9 mouse cellular contexts compared by ENCODE assay signal in the genomic region with DNA sequence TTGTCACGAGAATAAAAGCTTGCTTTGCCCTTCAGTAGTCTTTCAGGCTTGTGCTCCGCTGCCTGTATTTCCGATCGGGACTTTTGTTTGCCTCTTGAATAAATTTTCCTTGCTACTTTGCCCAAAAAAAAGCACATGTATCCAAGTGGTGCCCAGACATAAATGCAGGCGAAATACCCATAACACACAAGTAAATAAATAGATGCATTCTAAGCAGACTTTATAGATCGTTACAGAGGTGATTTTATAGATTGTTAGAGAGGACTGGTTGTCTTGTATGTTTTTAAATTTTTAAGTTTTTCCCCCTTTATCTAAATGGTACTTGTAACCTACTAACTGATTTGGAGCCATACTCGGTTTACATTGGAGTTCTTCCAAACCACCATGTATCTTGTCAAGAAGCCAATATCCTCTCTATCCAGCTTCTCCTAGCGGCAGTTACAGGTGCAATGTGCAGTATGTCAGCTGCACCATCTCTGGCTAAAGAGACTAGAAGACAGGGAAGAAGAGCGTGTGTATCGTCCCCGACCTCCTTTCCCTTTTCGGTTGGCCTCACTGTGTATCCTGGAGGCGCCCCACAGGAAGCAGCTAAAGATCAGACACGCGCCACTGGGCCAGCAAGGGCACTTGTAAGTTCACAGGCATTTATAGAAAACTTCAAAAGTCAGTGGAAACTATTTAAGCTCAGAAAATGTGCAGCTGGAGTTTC. TPM values are rescaled to one million over a fixed set of nuclear protein-coding genes. Genes with fewer than 3 reads are reported as not detected.
DNase-seq lines count a peak whose midpoint lies in the region; ATAC-seq lines count a peak whose summit lies in the region.
"Had no signal": no experiment of that assay in that cellular context is flagged by ENCODE, and none has a peak within 500 bp of the region (broad histone marks: within the 10 kb centered on the region; RNA-seq: fewer than 3 reads in every experiment).

No protein-coding gene starts in this region.

- H3K27ac ChIP-seq in heart, embryonic 10.5 days: no peak overlapping the region
- H3K27ac ChIP-seq in liver, embryonic 16.5 days (ENCODE audit: low read length): no peak overlapping the region

- peak; percentile 67 for ATAC-seq in inflammation-experienced regulatory T-cells, adult 6 months
- 0 out of 2 replicates have a peak, but pooled peaks have one; percentile 21 for ATAC-seq in liver, embryonic 16.5 days (ENCODE audit: low read depth)

- peaks cover 11% of the 10 kb centered on the region for H3K4me1 ChIP-seq in heart, embryonic 10.5 days
- peaks cover 11% of the 10 kb centered on the region for H3K4me1 ChIP-seq in liver, embryonic 16.5 days (ENCODE audit: control insufficient read depth, low read depth, low read length)

- peak overlapping the region; percentile 0 for H3K4me2 ChIP-seq in liver, embryonic 16.5 days (ENCODE audit: low read depth, low read length)

- intact Hi-C loops in heart, postnatal 14 days (cut with DNase I): no loop called here

- H3K27me3 ChIP-seq in heart, embryonic 10.5 days (ENCODE audit: insufficient read depth, poor library complexity, severe bottlenecking): no peaks in the 10 kb centered on the region
- H3K27me3 ChIP-seq in liver, embryonic 16.5 days (ENCODE audit: control insufficient read depth, insufficient read depth, low read depth, low read length): no peaks in the 10 kb centered on the region

- H3K9ac ChIP-seq in liver, embryonic 16.5 days (ENCODE audit: low read depth, low read length): no peak overlapping the region

- no peak overlapping the region for H3K4me3 ChIP-seq in heart, embryonic 10.5 days
- no peak overlapping the region for H3K4me3 ChIP-seq in liver, embryonic 16.5 days (ENCODE audit: low read depth, low read length)
- H3K4me3 ChIP-seq: myocyte had no signal

- peak; percentile 68 for DNase-seq in heart, embryonic 10.5 days (ENCODE audit: low spot score)
- DNase-seq in heart, postnatal 14 days: no peak
- DNase-seq in Muller cell, postnatal 12 days (ENCODE audit: inconsistent ontology term): peak; percentile 62
- DNase-seq in thymus, postnatal 36 days: peak; percentile 49 to 60
- DNase-seq in ovary, postnatal 14 days (ENCODE audit: low spot score): no peak
- no peak for DNase-seq in right cerebral cortex, postnatal 14 days

- WGBS in heart, embryonic 10.5 days: 73% methylated on average over 15 of the region's 15 CpGs
- 45% methylated on average over 15 of the region's 15 CpGs for WGBS in liver, embryonic 16.5 days (ENCODE audit: insufficient replicate concordance)

- peaks cover 3% of the 10 kb centered on the region; the same call in 1 of the 2 replicates for H3K36me3 ChIP-seq in heart, embryonic 10.5 days
- H3K36me3 ChIP-seq in liver, embryonic 16.5 days (ENCODE audit: control insufficient read depth, insufficient read depth): no peaks in the 10 kb centered on the region

- no peaks in the 10 kb centered on the region for H3K9me3 ChIP-seq in heart, embryonic 10.5 days
- H3K9me3 ChIP-seq in liver, embryonic 16.5 days (replicated peaks; ENCODE audit: control insufficient read depth, low read length): no peaks in the 10 kb centered on the region

RNA-seq across cellular contexts. Expression of gene 9530077C05Rik, which starts 18.4 kb away (rescaled TPM):
- 3.3 and 4.6 TPM in 2 replicates for polyA plus RNA-seq in heart, embryonic 10.5 days (2016; fragmentation: Nextera tagmentation; extraction: Ambion mirVana)
- under 1 TPM; 0.39 to 0.55 TPM for total RNA-seq in heart, postnatal 14 days (2021)
- polyA plus RNA-seq in inflammation-experienced regulatory T-cells, adult 6 months (2017; shearing (Covaris generic)): 1 to 10 TPM; 1.4 to 2.3 (median 1.6) TPM
- polyA plus RNA-seq in liver, embryonic 16.5 days (2015; fragmentation: Nextera tagmentation; extraction: Ambion mirVana): 1.2 and 1.3 TPM in 2 replicates

RNA-seq across cellular contexts. Expression of gene Gm17545, which starts 24.4 kb away (rescaled TPM):
- polyA plus RNA-seq in heart, embryonic 10.5 days (2016; fragmentation: Nextera tagmentation; extraction: Ambion mirVana): not detected in 2 replicates
- not detected for total RNA-seq in heart, postnatal 14 days (2021)
- polyA plus RNA-seq in inflammation-experienced regulatory T-cells, adult 6 months (2017; shearing (Covaris generic)): not detected
- polyA plus RNA-seq in liver, embryonic 16.5 days (2015; fragmentation: Nextera tagmentation; extraction: Ambion mirVana): not detected in 2 replicates
- polyA plus RNA-seq: myocyte had no signal

RNA-seq across cellular contexts. Expression of gene Rp9, which starts 39.9 kb away (rescaled TPM):
- polyA plus RNA-seq in heart, embryonic 10.5 days (2016; fragmentation: Nextera tagmentation; extraction: Ambion mirVana): 37.8 and 52.6 TPM in 2 replicates
- 10 to 100 TPM; 39.4 to 39.5 TPM for total RNA-seq in heart, postnatal 14 days (2021)
- 10 to 100 TPM; 19.6 to 37.9 (median 37.9) TPM for polyA plus RNA-seq in inflammation-experienced regulatory T-cells, adult 6 months (2017; shearing (Covaris generic))
- polyA plus RNA-seq in liver, embryonic 16.5 days (2015; fragmentation: Nextera tagmentation; extraction: Ambion mirVana): 25.1 and 25.3 TPM in 2 replicates

RNA-seq across cellular contexts. Expression of gene Anln, which starts 40.7 kb away (rescaled TPM):
- polyA plus RNA-seq in heart, embryonic 10.5 days (2016; fragmentation: Nextera tagmentation; extraction: Ambion mirVana): 45.7 and 56.3 TPM in 2 replicates
- total RNA-seq in heart, postnatal 14 days (2021): 1 to 10 TPM; 6.0 to 9.2 TPM
- polyA plus RNA-seq in inflammation-experienced regulatory T-cells, adult 6 months (2017; shearing (Covaris generic)): 10 to 100 TPM in 1 of 3 experiments, 1 to 10 TPM in 1, under 1 TPM in 1; 0.87 to 12.0 (median 1.3) TPM
- polyA plus RNA-seq in liver, embryonic 16.5 days (2015; fragmentation: Nextera tagmentation; extraction: Ambion mirVana): 29.7 and 29.9 TPM in 2 replicates

RNA-seq across cellular contexts. Expression of gene Bbs9, which starts 45.8 kb away (rescaled TPM):
- 6.7 and 7.2 TPM in 2 replicates for polyA plus RNA-seq in heart, embryonic 10.5 days (2016; fragmentation: Nextera tagmentation; extraction: Ambion mirVana)
- 10 to 100 TPM; 13.1 to 14.0 TPM for total RNA-seq in heart, postnatal 14 days (2021)
- 10 to 100 TPM in 2 of 3 experiments, 1 to 10 TPM in 1; 9.0 to 16.0 (median 12.0) TPM for polyA plus RNA-seq in inflammation-experienced regulatory T-cells, adult 6 months (2017; shearing (Covaris generic))
- polyA plus RNA-seq in liver, embryonic 16.5 days (2015; fragmentation: Nextera tagmentation; extraction: Ambion mirVana): 2.5 and 3.1 TPM in 2 replicates

Comparison
In these comparisons a context has a peak if more than half of its experiments do, and no peak if none do; other contexts are left out.
1. DNase-seq: peak in heart, embryonic 10.5 days (single experiment), Muller cell, postnatal 12 days (single experiment) and thymus, postnatal 36 days (2 of 2); none in heart, postnatal 14 days (0 of 2), ovary, postnatal 14 days (single experiment) and right cerebral cortex, postnatal 14 days (single experiment).